Mouse (Mus musculus): Measurements from ENCODE around the gene Map3k9.
A peak's percentile ranks its signal among the peaks of the same experiment; 100 is the strongest.

Map3k9 gene

DNA sequence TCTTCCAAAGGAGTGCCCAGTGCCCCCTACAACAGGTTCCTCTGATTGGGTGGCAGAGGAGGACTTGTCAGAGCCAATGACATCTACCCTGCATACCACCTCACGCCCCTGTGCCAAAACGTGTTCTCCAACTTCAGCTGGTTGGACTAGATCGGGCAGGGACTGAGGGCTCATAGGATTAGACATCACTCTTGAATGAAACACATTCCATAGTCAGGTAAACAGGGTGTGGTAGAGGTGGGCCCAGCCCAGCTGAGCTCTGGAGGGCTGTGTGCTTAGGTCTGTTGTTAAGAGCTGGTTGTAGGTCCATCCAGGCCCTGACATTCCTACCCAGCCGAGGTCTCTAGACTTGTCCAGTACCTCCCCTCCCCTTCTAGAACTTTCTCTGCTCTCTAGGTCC, 68.4 kb downstream of the Map3k9 start:
- peak; percentile 31 to 47 for DNase-seq (ENCODE audit: low spot score in 2 of 2)

DNA sequence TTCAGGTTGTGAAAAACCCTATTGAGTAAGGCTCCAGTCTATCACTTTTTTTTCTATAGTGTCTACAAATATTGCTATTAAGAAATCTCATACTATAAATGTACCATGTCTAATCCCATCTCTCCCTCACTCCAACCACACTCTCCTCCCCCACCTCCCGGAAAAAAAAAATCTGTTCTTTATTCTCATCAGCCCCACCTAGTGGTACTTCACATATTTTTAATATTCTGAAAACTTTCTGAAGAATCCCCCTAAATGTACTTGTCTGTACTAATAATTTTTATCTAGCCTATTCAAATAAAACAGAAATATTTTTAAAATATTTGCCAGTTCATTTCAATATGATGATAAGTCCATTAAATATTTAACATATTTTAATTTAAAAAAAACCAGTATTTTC, 78.1 kb downstream of the Map3k9 start:
- no peak for DNase-seq (ENCODE audit: low spot score in 2 of 2)

DNA sequence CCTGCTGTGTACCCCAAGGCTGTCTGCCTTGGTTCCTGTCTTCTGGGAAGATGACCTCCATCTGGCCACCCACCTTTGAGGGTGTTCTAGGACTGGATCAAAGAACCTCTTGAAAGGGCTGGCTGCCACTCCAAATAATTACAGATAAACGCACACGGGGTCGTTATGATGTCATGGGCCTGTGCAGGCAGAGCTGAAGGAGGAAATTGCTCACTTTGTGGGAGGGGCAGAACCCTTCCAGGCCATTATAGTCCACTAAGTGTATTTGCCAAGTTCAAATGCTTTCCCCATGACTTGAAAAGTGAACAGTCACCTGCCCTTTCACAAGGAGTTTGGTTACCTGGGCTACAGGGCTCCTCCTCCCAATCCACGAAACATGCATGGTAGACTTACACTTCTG, 83.0 kb downstream of the Map3k9 start:
- peak; percentile 38 to 54 for DNase-seq (ENCODE audit: low spot score in 2 of 2)

DNA sequence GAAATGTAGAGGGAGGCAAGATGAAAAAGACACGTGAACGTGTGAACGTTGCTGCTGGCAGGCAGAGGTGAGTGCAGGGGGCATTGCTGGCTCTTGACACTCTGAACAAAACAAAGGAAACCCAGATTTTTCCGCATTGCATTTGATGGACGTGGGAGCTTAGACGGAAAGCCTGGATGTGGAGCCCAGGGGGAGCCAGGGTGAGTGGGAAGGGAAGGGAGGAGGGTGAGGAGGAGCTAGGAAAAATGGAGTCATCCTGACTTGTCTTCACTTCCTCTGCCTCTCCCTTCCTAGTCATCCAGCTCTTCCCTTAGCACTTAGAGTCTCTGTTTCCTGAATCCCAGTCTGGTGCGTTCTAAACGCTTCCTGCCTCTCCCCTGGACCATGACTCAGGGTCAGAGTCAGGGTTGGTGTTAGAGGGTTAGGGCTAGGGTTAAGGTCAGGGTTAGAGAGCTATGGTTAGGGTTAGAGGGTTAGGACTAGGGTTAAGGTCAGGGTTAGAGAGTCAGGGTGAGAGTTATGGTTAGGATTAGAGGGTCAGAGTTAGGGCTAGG, 89.7 kb downstream of the Map3k9 start:
- DNase-seq (ENCODE audit: low spot score in 2 of 2) = no peak

DNA sequence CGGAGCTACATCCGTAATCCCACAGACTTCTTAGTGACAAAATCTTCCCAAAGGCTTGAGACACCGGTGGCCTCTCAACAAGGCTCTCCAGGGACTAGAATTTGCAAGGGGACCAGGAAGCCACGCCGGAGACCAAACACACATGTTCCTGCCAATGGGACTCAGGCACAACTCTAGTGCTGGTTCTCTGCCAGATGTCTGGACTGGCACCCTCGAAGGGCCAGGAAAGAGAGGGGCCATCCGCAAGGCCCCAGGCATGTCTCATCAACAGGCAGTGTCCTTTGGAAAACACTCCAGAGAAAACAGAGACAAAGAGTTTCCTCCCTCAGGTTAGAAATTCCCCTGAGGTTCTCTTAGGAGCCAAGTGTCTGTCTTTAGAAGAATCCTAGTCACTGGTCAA, 90.2 kb downstream of the Map3k9 start:
- DNase-seq (ENCODE audit: low spot score in 2 of 2) = no peak

DNA sequence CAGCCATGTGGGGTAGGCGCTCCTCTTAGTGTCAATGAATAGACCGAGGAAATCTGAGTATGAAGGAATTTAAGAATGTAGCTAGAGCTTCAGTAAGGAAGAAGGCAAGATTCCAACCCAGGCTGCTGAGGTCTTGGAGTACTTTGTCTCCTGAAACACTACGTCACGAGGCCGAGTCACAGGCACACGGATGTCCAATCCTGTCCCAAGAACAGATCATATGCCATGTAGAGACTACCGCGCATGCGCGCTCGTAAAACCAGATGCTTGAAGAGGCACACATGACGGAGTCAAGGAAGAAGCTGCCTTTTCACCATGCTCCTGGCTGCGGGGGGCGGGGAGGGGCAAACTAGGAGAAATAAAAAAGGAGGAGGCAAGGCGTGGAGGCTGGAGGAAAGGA, 90.9 kb downstream of the Map3k9 start:
- DNase-seq (ENCODE audit: low spot score in 2 of 2) = no peak

DNA sequence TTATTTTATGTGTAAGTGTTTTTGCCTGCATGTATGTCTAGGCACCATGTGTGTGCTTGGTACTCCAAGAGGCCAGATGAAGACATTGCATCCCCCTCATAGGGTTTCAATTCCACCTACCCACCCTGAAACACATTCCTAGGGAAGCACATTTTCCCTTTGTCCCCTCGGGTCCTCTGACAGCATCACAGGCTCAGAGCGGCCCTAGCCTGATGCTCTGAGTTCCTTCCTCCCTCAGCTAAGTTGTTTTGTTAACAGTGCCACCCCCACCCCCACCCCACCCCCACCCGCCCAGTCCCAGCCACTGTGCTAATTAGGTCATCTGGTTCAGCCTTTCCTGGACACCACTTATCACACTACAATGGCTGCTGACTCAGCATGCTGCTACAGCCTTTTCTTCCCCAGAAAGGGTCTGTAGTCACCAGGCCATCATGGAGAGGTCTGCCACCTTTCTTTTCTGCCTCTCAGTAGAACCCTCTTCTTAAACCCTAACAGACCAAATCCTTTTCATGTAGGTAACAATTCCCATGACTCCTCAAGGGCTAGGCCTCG, 91.4 kb downstream of the Map3k9 start:
- DNase-seq (ENCODE audit: low spot score in 2 of 2) = no peak

DNA sequence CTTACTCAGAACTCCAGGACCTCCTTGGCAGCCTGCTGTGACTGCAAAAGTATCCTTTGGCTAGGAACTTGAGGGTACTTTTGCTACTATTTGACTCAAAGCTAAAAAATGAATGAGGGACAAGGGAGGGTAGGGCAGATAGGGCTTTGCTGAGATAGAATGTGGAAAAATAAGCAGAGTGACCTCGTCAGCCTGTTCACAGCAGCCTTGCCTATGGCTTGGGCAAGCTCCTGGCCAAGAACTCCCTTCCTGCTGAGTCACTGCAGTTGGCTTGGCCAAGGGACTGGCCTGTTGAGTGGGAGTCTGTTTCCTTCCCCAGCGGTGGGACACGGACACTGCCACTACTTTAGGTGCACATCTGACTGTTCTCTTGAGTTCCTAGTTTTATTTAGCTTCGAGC, 92.4 kb downstream of the Map3k9 start:
- no peak for DNase-seq (ENCODE audit: low spot score in 2 of 2)

DNA sequence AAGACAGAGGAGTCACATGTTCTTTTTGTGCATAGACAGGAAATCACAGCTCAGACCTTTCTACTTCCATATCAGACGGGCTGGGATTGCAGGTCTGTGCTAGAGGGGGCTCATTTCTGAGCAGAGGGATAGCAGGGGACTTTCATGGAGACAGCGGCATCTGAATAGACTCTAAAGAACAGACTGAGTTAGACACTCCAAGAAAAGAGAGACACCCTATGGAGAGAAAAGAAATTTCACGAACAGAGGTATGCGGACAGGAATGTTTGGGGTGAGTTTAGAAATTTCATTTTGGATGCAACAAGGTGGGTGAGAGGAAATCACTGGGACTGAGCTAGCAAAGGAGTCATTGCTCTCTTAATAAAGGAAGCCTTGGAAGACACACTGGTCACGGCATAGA, 93.1 kb downstream of the Map3k9 start:
- DNase-seq (ENCODE audit: low spot score in 2 of 2) = no peak

DNA sequence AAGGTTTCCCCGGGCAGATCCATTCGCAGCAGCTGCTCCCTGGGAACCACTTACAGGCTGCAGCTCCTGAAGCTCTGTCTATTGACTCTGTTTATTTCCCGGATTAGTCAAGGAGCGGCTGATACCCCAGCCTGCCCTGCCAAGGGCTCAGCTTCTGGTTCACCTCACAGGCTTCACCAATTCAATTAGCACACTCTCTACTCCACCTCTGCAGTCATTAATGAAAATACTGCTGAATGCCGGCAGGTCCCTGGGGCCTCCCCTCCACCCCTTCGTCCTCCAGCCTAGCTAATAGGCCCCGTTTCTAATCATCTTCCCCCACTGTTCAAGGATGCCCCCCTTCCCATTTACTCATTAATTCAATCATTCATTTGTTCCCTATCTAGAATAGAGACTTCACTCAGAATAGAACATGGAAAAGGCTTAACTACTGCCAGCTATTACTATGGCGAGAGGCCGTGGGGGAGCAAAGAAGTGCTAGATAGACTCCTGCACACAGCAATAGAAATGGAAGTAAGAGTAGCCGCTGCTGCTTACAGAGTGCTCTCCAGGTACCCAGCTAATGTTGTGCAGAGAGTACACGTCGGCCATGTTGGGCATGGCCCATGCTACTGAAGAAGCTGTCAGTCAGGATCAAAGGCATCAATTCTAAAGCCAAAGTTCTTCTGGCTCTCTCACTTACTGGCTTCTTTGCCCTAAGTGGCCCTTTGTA, 94.4 kb downstream of the Map3k9 start:
- DNase-seq (ENCODE audit: low spot score in 2 of 2) = no peak

DNA sequence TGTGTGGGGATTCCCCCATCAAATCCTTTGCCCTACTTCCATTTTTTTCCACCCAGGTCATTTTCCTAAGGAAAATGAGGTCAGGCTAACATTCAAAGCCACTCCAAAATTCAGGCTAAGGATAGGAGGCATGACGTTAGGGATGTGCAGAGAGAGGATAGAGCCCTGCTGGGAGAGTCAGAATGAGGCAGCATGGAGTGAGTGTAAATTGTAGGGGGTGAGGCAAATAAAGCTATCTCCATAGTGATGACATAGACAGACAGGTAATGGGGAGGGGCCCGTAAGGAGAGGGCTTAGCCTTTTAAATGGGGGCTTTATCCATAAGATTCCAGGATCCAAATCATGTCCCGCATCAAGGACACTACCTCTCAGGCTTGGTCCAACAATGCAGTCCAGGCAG, 95.0 kb downstream of the Map3k9 start:
- no peak for DNase-seq (ENCODE audit: low spot score in 2 of 2)

DNA sequence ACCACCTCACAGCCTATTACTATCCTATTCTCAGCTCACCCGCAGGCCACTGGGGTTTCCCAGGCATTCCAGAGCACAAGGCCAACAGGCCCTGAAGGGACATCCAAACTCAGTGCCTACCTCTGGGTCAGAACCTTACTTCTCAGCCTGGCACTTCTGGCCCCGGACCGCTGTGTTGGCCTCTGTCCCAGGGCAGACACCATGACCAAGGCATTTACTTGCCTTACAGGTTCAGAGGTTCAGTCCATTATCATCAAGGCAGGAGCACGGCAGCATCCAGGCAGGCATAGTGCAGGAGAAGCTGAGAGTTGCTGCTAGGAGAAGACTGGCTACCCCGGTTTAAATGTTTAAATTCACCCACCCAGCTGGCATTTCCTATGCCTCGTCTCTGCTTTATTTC, 96.9 kb downstream of the Map3k9 start:
- no peak for DNase-seq (ENCODE audit: low spot score in 2 of 2)

DNA sequence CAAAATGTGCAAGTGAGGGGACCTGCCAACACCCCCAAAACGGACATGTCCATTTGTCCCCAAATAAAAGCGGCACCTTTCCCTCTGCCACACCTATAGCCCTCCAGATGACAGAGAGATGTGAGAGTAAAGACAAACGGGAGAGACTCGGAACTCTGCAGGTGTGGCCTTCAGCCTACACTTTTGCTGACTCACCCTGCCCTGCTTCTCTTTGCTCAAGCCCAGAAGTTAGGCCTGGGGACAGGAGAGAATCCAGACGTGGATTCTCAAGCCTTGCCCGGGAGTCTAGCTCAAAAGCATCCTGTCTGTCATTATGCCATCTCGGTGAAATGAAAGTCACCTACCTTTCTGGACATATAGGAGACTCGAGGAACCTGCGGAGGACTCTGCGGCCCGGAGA, 97.6 kb downstream of the Map3k9 start:
- peak; percentile 14 to 15 for DNase-seq (ENCODE audit: low spot score in 2 of 2)

DNA sequence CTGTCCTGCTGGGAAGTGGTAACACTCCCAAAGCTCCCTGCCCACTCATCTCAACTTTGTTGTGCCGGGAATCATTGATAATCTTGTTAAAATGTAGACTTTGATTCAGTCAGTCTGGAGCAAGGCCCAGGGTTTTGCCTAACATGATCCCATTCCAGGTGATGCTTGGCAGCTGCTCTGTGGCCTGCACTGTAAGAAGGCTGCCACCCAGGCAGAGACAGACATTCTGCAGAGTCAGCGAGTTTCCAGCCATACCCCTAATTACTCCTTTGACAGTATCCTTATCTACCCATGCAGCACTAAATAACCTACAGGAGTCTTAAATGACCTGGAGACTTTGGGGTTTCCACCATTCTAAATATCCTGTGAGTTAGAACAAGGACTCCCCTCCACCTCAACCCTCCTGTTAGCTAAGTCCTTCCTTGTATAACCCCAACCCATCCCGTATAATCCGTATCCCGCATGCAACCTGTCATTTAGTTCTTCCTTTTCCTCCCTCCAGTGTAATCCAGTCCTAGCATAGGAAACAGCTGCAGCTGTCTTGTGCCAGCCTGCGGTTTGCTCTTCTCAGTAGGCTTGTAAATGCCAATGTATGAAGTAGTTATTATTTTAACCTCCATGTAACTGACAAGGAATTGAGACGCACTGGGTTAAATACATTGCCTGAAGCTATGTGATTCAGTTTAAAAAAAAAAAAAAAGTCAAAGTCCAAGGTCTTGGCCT, 101.0 kb downstream of the Map3k9 start:
- DNase-seq (ENCODE audit: low spot score in 2 of 2) = no peak

DNA sequence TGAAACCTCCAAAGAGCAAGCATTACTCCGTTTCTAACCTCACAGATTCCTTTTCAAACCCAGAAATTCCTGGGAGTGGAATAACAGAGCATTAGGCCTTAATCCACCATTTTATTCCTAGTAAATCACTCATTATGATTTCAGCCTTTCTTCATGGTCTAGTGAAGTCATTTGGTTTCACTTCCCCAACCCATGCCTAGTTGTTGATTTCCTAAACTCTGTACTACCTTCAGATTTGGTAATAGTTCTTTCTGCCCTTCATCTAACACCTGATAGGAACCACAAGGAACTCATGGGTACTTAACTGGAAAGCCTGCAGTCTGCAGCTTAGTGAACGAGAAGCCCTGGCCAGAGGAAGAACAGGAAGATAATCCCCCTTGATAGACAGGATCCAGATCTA, 105.4 kb downstream of the Map3k9 start:
- no peak for DNase-seq (ENCODE audit: low spot score in 2 of 2)

All from urinary bladder, postnatal 36 days (tissue).